Mouse (Mus musculus) heart, postnatal 0 days (tissue): ENCODE results near the gene Fam160a1.

ENCODE experiments used
- CTCF ChIP-seq: IDR thresholded peaks from 2 replicates; pipeline ENCODE4 v1.5.1; 2016; ENCODE audit warnings: antibody characterized with exemption, control low read depth, low read depth
- EP300 ChIP-seq: IDR thresholded peaks from 2 replicates; pipeline ENCODE4 v1.6.1; 2016; ENCODE audit warnings: antibody characterized with exemption, low read depth

GRCm38 (mm10) chr3:85741767-85742166, 75.3 kb downstream of the Fam160a1 start:
- TF ChIP-seq CTCF (no peak), EP300 (no peak)
